Mouse (Mus musculus) forebrain, postnatal 0 days (tissue): ENCODE results near the gene Zfand2a. TPM values are rescaled to one million over a fixed set of nuclear protein-coding genes. Genes with fewer than 3 reads are reported as not detected.
A peak's percentile ranks its signal among the peaks of the same experiment; 100 is the strongest.

ENCODE experiments used
- ATAC-seq: fragments of 200-750 bp; cut with Nextera tagmentation; 2 replicates; pipeline ENCODE4 v1.8.0; 2017; ENCODE audit warnings: mild to moderate bottlenecking, moderate library complexity
- DNase-seq: peaks from one replicate; pipeline ENCODE4 v3.0.0-alpha.2; 2015
- H3K27ac ChIP-seq: fragments of 300-500 bp; sonication (generic); 2 replicates; pipeline ENCODE4 v1.5.1; 2014; ENCODE audit warnings: low read depth, mild to moderate bottlenecking, antibody characterized with exemption, low read length, moderate library complexity, mixed read lengths
- H3K27me3 ChIP-seq: fragments of 300-500 bp; sonication (generic); 2 replicates; pipeline ENCODE4 v1.6.1; 2014; ENCODE audit warnings: mild to moderate bottlenecking, low read length, mixed read lengths; ENCODE audit not compliant: insufficient read depth
- H3K36me3 ChIP-seq: fragments of 300-500 bp; sonication (generic); 2 replicates; pipeline ENCODE4 v1.6.1; 2014; ENCODE audit warnings: mild to moderate bottlenecking, moderate library complexity; ENCODE audit not compliant: insufficient read depth
- H3K4me1 ChIP-seq: fragments of 300-500 bp; sonication (generic); 2 replicates; pipeline ENCODE4 v1.6.1; 2014; ENCODE audit warnings: antibody characterized with exemption; ENCODE audit not compliant: insufficient read depth
- H3K4me2 ChIP-seq: fragments of 300-500 bp; sonication (generic); 2 replicates; pipeline ENCODE4 v1.6.1; 2014; ENCODE audit warnings: low read depth, mild to moderate bottlenecking, moderate library complexity
- H3K4me3 ChIP-seq: fragments of 300-500 bp; sonication (generic); 2 replicates; pipeline ENCODE4 v1.5.1; 2014; ENCODE audit warnings: low read depth, low read length, mixed read lengths
- H3K9ac ChIP-seq: fragments of 300-500 bp; sonication (generic); 2 replicates; pipeline ENCODE4 v1.6.1; 2014; ENCODE audit warnings: mild to moderate bottlenecking
- H3K9me3 ChIP-seq: fragments of 300-500 bp; sonication (generic); 2 replicates; pipeline ENCODE4 v1.6.1; 2016; ENCODE audit warnings: low read length
- CTCF ChIP-seq: sonication (generic); IDR thresholded peaks from 2 replicates; pipeline ENCODE4 v1.5.1; 2016; ENCODE audit warnings: antibody characterized with exemption, control low read depth, low read depth
- WGBS: fragments of 180-500 bp; shearing (Covaris S2); extraction: QIAGEN DNeasy Blood & Tissue Kit; methylation state at CpG from one replicate; pipeline ENCODE4 v1.1.7; 2014; 5-methylcytosine and 5-hydroxymethylcytosine counted together
- polyA plus RNA-seq: library from polyadenylated mRNA; unstranded; fragments of >200 nt; fragmentation: Nextera tagmentation; extraction: Ambion mirVana; gene quantifications from 2 replicates; pipeline ENCODE4 v1.2.1, GENCODE M21; 2015
- total RNA-seq: library from RNA; depleted of rRNA; stranded (reverse); fragments of >200 nt; gene quantifications from 2 replicates; pipeline ENCODE4 v1.2.3, GENCODE M21; 2014; rRNA removed

Zfand2a gene
- total RNA-seq (50.4 and 51.7 TPM in 2 replicates), polyA plus RNA-seq (23.9 and 29.8 TPM in 2 replicates)

DNA sequence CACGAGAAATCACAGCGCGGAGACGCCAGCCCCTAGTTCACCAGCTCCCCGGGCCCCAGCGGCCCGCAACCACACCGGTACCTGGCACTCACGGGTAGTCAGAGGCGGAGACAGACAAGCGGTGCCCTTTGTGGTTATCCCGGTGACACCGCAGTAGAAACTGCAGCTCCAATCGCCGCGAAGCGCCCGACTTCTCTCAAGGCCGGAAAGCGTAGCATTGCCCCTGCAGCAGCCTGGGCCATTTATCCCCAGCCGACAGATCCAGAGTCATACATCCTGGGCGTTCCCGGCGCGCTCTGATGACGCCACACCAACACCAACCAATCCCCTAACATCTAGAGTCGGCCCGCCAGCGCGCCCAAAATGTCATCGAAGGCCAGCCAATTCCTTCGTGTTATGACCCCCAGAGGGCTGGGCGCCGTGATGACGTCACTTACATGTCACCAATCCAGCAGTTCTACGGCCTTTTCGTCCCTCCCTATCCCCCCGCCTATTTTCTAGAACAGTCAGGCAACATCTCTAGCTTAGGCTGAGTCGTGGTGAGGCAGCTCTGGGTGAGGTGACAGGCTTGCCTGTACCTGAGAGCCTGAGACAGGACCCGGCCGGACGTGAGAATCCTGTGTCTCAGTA lies at the start of gene Zfand2a:
Gene Zfand2a (minus strand): TSS at position 365 of the 630 bp plus-strand sequence.
- Histone ChIP-seq H3K9me3 (no peaks in the 10 kb centered on the region; the same call in 1 of the 2 replicates), H3K27ac (peak within 1 kb of the TSS; percentile 78), H3K27me3 (no peaks in the 10 kb centered on the region), H3K4me2 (peak within 1 kb of the TSS; percentile 79), H3K9ac (peak within 1 kb of the TSS; percentile 71), H3K36me3 (peaks cover 25% of the 10 kb centered on the region), H3K4me3 (peak within 1 kb of the TSS; percentile 83), H3K4me1 (peaks cover 5% of the 10 kb centered on the region)
- peak; percentile 99 for DNase-seq
- WGBS: under 1% methylated on average over 42 of the region's 42 CpGs
- ATAC-seq: peak; percentile 98
- TF ChIP-seq CTCF: no peak

DNA sequence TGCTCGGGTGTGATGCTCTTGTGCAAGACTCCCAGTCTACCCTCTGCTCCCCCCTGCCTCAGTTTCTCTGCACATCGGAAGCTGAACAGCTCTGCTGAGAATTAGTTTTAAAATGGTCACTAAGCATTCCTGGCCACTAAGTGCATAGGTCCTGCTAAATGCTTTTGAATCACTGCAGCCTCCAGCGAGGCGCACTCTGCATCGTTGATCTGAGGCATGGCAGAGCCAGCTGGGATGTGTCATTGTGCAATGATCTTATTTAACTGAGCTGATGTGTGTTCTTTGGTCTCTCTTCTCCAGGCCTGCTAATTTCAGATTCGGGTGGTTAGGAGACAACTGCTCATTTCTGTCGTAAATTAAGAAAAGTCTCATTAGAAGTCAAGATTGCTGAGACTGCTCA lies 44.5 kb upstream of the Zfand2a start:
- Histone ChIP-seq H3K36me3 (no peaks in the 10 kb centered on the region), H3K4me2 (no peak overlapping the region), H3K4me1 (no peaks in the 10 kb centered on the region), H3K9me3 (no peaks in the 10 kb centered on the region), H3K9ac (no peak overlapping the region), H3K27ac (no peak overlapping the region), H3K4me3 (no peak overlapping the region), H3K27me3 (peaks cover 13% of the 10 kb centered on the region)
- WGBS: 57% methylated on average over 7 of the region's 7 CpGs
- ATAC-seq (no peak), DNase-seq (no peak)
- TF ChIP-seq CTCF: no peak

- Histone ChIP-seq H3K9me3 (no peaks in the 10 kb centered on the region), H3K27me3 (no peaks in the 10 kb centered on the region; the same call in 1 of the 2 replicates), H3K36me3 (no peaks in the 10 kb centered on the region), H3K4me2 (no peak overlapping the region), H3K9ac (no peak overlapping the region), H3K4me3 (no peak overlapping the region), H3K27ac (no peak overlapping the region), H3K4me1 (no peaks in the 10 kb centered on the region)
- ATAC-seq (no peak), DNase-seq (no peak)
- TF ChIP-seq CTCF: no peak
- 74% methylated on average over 10 of the region's 10 CpGs for WGBS
These were observed 37.6 kb upstream of the Zfand2a start for GRCm38 (mm10) chr5:139521987-139522386.

GRCm38 (mm10) chr5:139520069-139520834 lies 35.9 kb upstream of the Zfand2a start:
- ATAC-seq: no peak
- no peak for DNase-seq
- 27% methylated on average over 14 of the region's 14 CpGs for WGBS

GRCm38 (mm10) chr5:139516281-139516680 lies 31.9 kb upstream of the Zfand2a start:
- peaks cover 2% of the 10 kb centered on the region; the same call in 1 of the 2 replicates for H3K27me3 ChIP-seq
- TF ChIP-seq CTCF: no peak
- H3K36me3 ChIP-seq: no peaks in the 10 kb centered on the region
- H3K9me3 ChIP-seq: no peaks in the 10 kb centered on the region
- WGBS: 18% methylated on average over 11 of the region's 11 CpGs
- no peak overlapping the region for H3K4me3 ChIP-seq
- ATAC-seq: peak; percentile 20; the same call in 1 of the 2 replicates
- H3K4me2 ChIP-seq: no peak overlapping the region
- H3K9ac ChIP-seq: no peak overlapping the region
- H3K4me1 ChIP-seq: no peaks in the 10 kb centered on the region
- no peak overlapping the region for H3K27ac ChIP-seq
- DNase-seq: peak; percentile 33

More at GRCm38 (mm10) chr5:139520069-139520834, 35.9 kb upstream of the Zfand2a start:
- no peaks in the 10 kb centered on the region; the same call in 1 of the 2 replicates for H3K27me3 ChIP-seq
- H3K4me2 ChIP-seq: no peak overlapping the region
- H3K36me3 ChIP-seq: no peaks in the 10 kb centered on the region
- H3K4me1 ChIP-seq: no peaks in the 10 kb centered on the region
- no peak overlapping the region for H3K9ac ChIP-seq
- no peaks in the 10 kb centered on the region for H3K9me3 ChIP-seq
- no peak overlapping the region for H3K4me3 ChIP-seq
- no peak for TF ChIP-seq CTCF
- no peak overlapping the region for H3K27ac ChIP-seq

DNA sequence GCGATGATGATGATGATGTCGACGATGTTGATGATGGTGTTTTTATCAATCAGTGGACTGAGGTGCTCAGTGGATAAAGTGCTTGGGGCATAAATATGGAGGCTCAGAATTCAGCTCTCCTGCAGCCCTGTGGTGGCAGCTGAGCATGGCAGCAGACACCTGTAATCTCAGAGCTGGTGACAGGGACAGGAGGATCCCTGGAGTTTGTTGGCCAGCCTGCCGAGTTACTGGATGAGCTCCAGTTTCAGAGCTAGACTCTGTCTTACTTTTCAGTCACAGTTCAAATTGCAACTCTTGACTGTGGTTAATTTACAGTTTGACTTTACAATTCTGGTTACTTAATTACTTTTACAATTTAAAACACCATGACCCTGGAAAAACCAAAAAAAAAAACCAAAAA lies 27.9 kb upstream of the Zfand2a start:
- Histone ChIP-seq H3K27ac (no peak overlapping the region), H3K4me3 (no peak overlapping the region), H3K27me3 (peaks cover 11% of the 10 kb centered on the region), H3K4me1 (no peaks in the 10 kb centered on the region), H3K4me2 (no peak overlapping the region), H3K36me3 (no peaks in the 10 kb centered on the region), H3K9me3 (no peaks in the 10 kb centered on the region), H3K9ac (no peak overlapping the region)
- TF ChIP-seq CTCF: no peak
- DNase-seq (no peak), ATAC-seq (no peak)
- 88% methylated on average over 4 of the region's 4 CpGs for WGBS
